Mouse (Mus musculus): ENCODE results near the gene Dnah11. TPM values are rescaled to one million over a fixed set of nuclear protein-coding genes. Genes with fewer than 3 reads are reported as not detected.

Gene Dnah11
- polyA plus RNA-seq, 1 experiment from 2014 or later: 0.09 TPM

- no peaks in the 10 kb centered on the region for H3K9me3 ChIP-seq (ENCODE audit: control insufficient read depth, low read length)
- no peaks in the 10 kb centered on the region for H3K27me3 ChIP-seq (replicated peaks; ENCODE audit: control insufficient read depth, insufficient read depth, low read length)
- no peaks in the 10 kb centered on the region for H3K4me1 ChIP-seq (ENCODE audit: control insufficient read depth, insufficient read depth, low read length)
- no peak overlapping the region for H3K4me2 ChIP-seq (ENCODE audit: low read depth, low read length)
- WGBS: 81% methylated on average over 3 of the region's 3 CpGs
- H3K36me3 ChIP-seq (ENCODE audit: control insufficient read depth, insufficient read depth, low read length): no peaks in the 10 kb centered on the region
- H3K4me3 ChIP-seq (ENCODE audit: low read length): no peak overlapping the region
- ATAC-seq: no peak
- no peak overlapping the region for H3K27ac ChIP-seq (ENCODE audit: low read length)
- no peak overlapping the region for H3K9ac ChIP-seq (ENCODE audit: low read depth, low read length)
Measured at GRCm38 (mm10) chr12:118072181-118072872, 126.5 kb downstream of the Dnah11 start.

GRCm38 (mm10) chr12:118071667-118072066 is 127.2 kb downstream of the Dnah11 start:
- Histone ChIP-seq H3K27ac (ENCODE audit: low read length) (no peak overlapping the region), H3K9ac (ENCODE audit: low read depth, low read length) (no peak overlapping the region), H3K4me3 (ENCODE audit: low read length) (no peak overlapping the region), H3K27me3 (replicated peaks; ENCODE audit: control insufficient read depth, insufficient read depth, low read length) (no peaks in the 10 kb centered on the region), H3K4me2 (ENCODE audit: low read depth, low read length) (no peak overlapping the region), H3K4me1 (ENCODE audit: control insufficient read depth, insufficient read depth, low read length) (no peaks in the 10 kb centered on the region), H3K36me3 (ENCODE audit: control insufficient read depth, insufficient read depth, low read length) (no peaks in the 10 kb centered on the region), H3K9me3 (ENCODE audit: control insufficient read depth, low read length) (no peaks in the 10 kb centered on the region)
- WGBS: 97% methylated on average over 1 of the region's 1 CpGs
- no peak for ATAC-seq

GRCm38 (mm10) chr12:118068785-118069184 is 130.1 kb downstream of the Dnah11 start:
- H3K27me3 ChIP-seq (replicated peaks; ENCODE audit: control insufficient read depth, insufficient read depth, low read length): no peaks in the 10 kb centered on the region
- ATAC-seq: no peak

GRCm38 (mm10) chr12:118062343-118062742 is 136.5 kb downstream of the Dnah11 start:
- Histone ChIP-seq H3K4me1 (ENCODE audit: control insufficient read depth, insufficient read depth, low read length) (no peaks in the 10 kb centered on the region), H3K4me2 (ENCODE audit: low read depth, low read length) (no peak overlapping the region), H3K9ac (ENCODE audit: low read depth, low read length) (no peak overlapping the region), H3K36me3 (ENCODE audit: control insufficient read depth, insufficient read depth, low read length) (no peaks in the 10 kb centered on the region), H3K9me3 (ENCODE audit: control insufficient read depth, low read length) (no peaks in the 10 kb centered on the region), H3K4me3 (ENCODE audit: low read length) (no peak overlapping the region), H3K27ac (ENCODE audit: low read length) (no peak overlapping the region), H3K27me3 (replicated peaks; ENCODE audit: control insufficient read depth, insufficient read depth, low read length) (no peaks in the 10 kb centered on the region)
- WGBS: 92% methylated on average over 6 of the region's 6 CpGs
- ATAC-seq: no peak

More at GRCm38 (mm10) chr12:118068785-118069184, 130.1 kb downstream of the Dnah11 start:
- Histone ChIP-seq H3K4me2 (ENCODE audit: low read depth, low read length) (no peak overlapping the region), H3K9ac (ENCODE audit: low read depth, low read length) (no peak overlapping the region), H3K36me3 (ENCODE audit: control insufficient read depth, insufficient read depth, low read length) (no peaks in the 10 kb centered on the region), H3K4me3 (ENCODE audit: low read length) (no peak overlapping the region), H3K9me3 (ENCODE audit: control insufficient read depth, low read length) (no peaks in the 10 kb centered on the region), H3K27ac (ENCODE audit: low read length) (no peak overlapping the region), H3K4me1 (ENCODE audit: control insufficient read depth, insufficient read depth, low read length) (no peaks in the 10 kb centered on the region)
- WGBS: 67% methylated on average over 4 of the region's 4 CpGs

GRCm38 (mm10) chr12:118056876-118057275 is 142.0 kb downstream of the Dnah11 start:
- Histone ChIP-seq H3K36me3 (ENCODE audit: control insufficient read depth, insufficient read depth, low read length) (no peaks in the 10 kb centered on the region), H3K27me3 (replicated peaks; ENCODE audit: control insufficient read depth, insufficient read depth, low read length) (no peaks in the 10 kb centered on the region), H3K4me1 (ENCODE audit: control insufficient read depth, insufficient read depth, low read length) (no peaks in the 10 kb centered on the region), H3K4me2 (ENCODE audit: low read depth, low read length) (no peak overlapping the region), H3K9me3 (ENCODE audit: control insufficient read depth, low read length) (no peaks in the 10 kb centered on the region), H3K27ac (ENCODE audit: low read length) (no peak overlapping the region), H3K4me3 (ENCODE audit: low read length) (no peak overlapping the region), H3K9ac (ENCODE audit: low read depth, low read length) (no peak overlapping the region)
- ATAC-seq: no peak
- WGBS: 72% methylated on average over 10 of the region's 10 CpGs

GRCm38 (mm10) chr12:118045381-118045780 is 153.5 kb downstream of the Dnah11 start:
- H3K27me3 ChIP-seq (replicated peaks; ENCODE audit: control insufficient read depth, insufficient read depth, low read length): no peaks in the 10 kb centered on the region
- no peak for ATAC-seq
- 79% methylated on average over 4 of the region's 4 CpGs for WGBS

GRCm38 (mm10) chr12:118043130-118043647 is 155.7 kb downstream of the Dnah11 start:
- H3K4me2 ChIP-seq (ENCODE audit: low read depth, low read length): no peak overlapping the region
- H3K27ac ChIP-seq (ENCODE audit: low read length): no peak overlapping the region
- no peak overlapping the region for H3K4me3 ChIP-seq (ENCODE audit: low read length)
- ATAC-seq: no peak
- no peaks in the 10 kb centered on the region for H3K9me3 ChIP-seq (ENCODE audit: control insufficient read depth, low read length)
- no peaks in the 10 kb centered on the region for H3K36me3 ChIP-seq (ENCODE audit: control insufficient read depth, insufficient read depth, low read length)
- WGBS: 89% methylated on average over 1 of the region's 1 CpGs
- H3K4me1 ChIP-seq (ENCODE audit: control insufficient read depth, insufficient read depth, low read length): no peaks in the 10 kb centered on the region
- H3K9ac ChIP-seq (ENCODE audit: low read depth, low read length): no peak overlapping the region
- no peaks in the 10 kb centered on the region for H3K27me3 ChIP-seq (replicated peaks; ENCODE audit: control insufficient read depth, insufficient read depth, low read length)

More at GRCm38 (mm10) chr12:118045381-118045780, 153.5 kb downstream of the Dnah11 start:
- Histone ChIP-seq H3K9ac (ENCODE audit: low read depth, low read length) (no peak overlapping the region), H3K27ac (ENCODE audit: low read length) (no peak overlapping the region), H3K4me3 (ENCODE audit: low read length) (no peak overlapping the region), H3K4me1 (ENCODE audit: control insufficient read depth, insufficient read depth, low read length) (no peaks in the 10 kb centered on the region), H3K4me2 (ENCODE audit: low read depth, low read length) (no peak overlapping the region), H3K36me3 (ENCODE audit: control insufficient read depth, insufficient read depth, low read length) (no peaks in the 10 kb centered on the region), H3K9me3 (ENCODE audit: control insufficient read depth, low read length) (no peaks in the 10 kb centered on the region)

- no peak overlapping the region for H3K4me2 ChIP-seq (ENCODE audit: low read depth, low read length)
- WGBS: 82% methylated on average over 2 of the region's 2 CpGs
- no peak for ATAC-seq
Measured at GRCm38 (mm10) chr12:118042196-118042595, 156.6 kb downstream of the Dnah11 start.

GRCm38 (mm10) chr12:118034990-118035389 is 163.9 kb downstream of the Dnah11 start:
- no peak overlapping the region for H3K4me3 ChIP-seq (ENCODE audit: low read length)
- no peaks in the 10 kb centered on the region for H3K27me3 ChIP-seq (replicated peaks; ENCODE audit: control insufficient read depth, insufficient read depth, low read length)
- 85% methylated on average over 1 of the region's 1 CpGs for WGBS
- H3K9ac ChIP-seq (ENCODE audit: low read depth, low read length): no peak overlapping the region
- no peaks in the 10 kb centered on the region for H3K9me3 ChIP-seq (ENCODE audit: control insufficient read depth, low read length)
- no peaks in the 10 kb centered on the region for H3K36me3 ChIP-seq (ENCODE audit: control insufficient read depth, insufficient read depth, low read length)
- no peak for ATAC-seq
- no peaks in the 10 kb centered on the region for H3K4me1 ChIP-seq (ENCODE audit: control insufficient read depth, insufficient read depth, low read length)
- no peak overlapping the region for H3K27ac ChIP-seq (ENCODE audit: low read length)
- H3K4me2 ChIP-seq (ENCODE audit: low read depth, low read length): no peak overlapping the region

More at GRCm38 (mm10) chr12:118042196-118042595, 156.6 kb downstream of the Dnah11 start:
- no peak overlapping the region for H3K27ac ChIP-seq (ENCODE audit: low read length)
- no peaks in the 10 kb centered on the region for H3K9me3 ChIP-seq (ENCODE audit: control insufficient read depth, low read length)
- H3K9ac ChIP-seq (ENCODE audit: low read depth, low read length): no peak overlapping the region
- no peak overlapping the region for H3K4me3 ChIP-seq (ENCODE audit: low read length)
- no peaks in the 10 kb centered on the region for H3K4me1 ChIP-seq (ENCODE audit: control insufficient read depth, insufficient read depth, low read length)
- no peaks in the 10 kb centered on the region for H3K27me3 ChIP-seq (replicated peaks; ENCODE audit: control insufficient read depth, insufficient read depth, low read length)
- no peaks in the 10 kb centered on the region for H3K36me3 ChIP-seq (ENCODE audit: control insufficient read depth, insufficient read depth, low read length)
